Mouse (Mus musculus) adrenal gland, adult 2 months (tissue): ENCODE results near the gene Tmem237. TPM values are rescaled to one million over a fixed set of nuclear protein-coding genes. Genes with fewer than 3 reads are reported as not detected.

ENCODE experiments used
- DNase-seq: peaks from one replicate; pipeline ENCODE4 v3.0.0; 2021
- polyA plus RNA-seq: library from polyadenylated mRNA; depleted of rRNA; stranded (reverse); fragments of >200 nt; gene quantifications from 2 replicates; pipeline ENCODE4 v1.2.3, GENCODE M21; 2012; rRNA removed
- total RNA-seq, 2 experiments: library from RNA; stranded (reverse); gene quantifications; 2 replicates each; pipeline ENCODE4 v1.2.3; 2021

The Tmem237 gene
- total and polyA plus RNA-seq, 3 experiments = 2.1 to 25.8 (median 18.1) TPM

DNA sequence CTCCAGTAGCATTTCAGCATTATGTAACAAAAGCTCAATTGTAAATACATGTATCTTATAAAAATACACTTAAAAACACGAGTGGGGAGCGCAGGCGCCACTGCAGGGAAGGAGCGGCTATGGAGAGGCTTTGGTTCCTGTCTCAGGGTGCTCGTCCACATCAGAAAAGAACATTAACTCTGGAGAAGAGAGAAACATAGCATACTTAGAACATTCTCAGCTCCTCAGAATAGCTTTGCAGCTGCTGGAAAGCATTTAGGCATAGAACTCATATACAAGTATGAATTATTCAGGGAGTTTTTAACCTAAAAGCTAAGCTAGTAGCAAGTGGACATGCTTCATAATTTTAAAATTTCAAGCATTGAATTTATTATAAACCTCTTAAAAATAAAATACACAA is 19.2 kb downstream of the Tmem237 start:
- no peak for DNase-seq

DNA sequence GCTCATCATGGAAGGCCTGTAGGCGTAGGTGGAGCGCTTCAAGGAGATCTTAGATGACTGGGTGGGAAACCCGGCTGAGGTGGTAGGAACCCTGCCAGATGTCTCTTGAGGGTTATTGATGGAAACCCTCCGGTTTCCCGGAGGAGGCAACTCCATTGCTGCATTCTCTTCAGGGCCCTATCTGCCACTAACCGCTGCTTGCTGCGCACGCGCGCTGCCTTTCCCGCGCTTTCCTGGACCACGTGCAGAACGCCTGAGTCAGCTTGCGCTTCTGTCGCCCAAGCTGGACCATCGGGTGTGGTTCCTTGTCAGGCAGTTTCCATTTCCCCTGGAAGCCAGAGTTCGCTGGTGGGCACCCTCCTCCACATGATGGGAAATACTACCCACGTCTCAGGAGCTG is 25.5 kb downstream of the Tmem237 start, which contains the start of gene C2cd6:
TSS of gene C2cd6 (minus strand) at position 196 of the 400 bp plus-strand sequence.
- DNase-seq = no peak

DNA sequence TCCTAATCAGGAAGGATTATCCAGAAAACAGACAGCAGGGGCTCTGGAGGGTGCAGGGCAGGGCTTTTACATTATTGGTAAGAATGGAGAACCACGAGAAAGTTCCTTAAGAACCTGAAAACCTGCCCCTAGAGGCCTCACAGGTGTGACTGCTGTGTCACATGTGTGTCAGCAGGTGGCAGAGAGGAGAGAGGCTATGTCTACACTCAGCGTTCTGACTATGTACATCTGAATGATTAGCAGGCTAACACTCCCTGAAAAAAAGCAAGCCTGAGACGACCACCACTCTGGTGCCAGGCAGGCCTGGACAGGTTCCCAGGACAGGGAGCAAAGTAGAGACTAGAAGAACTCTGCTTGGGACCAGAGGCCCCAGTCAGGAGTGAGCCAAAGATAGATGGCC is 49.3 kb downstream of the Tmem237 start:
- DNase-seq = no peak

DNA sequence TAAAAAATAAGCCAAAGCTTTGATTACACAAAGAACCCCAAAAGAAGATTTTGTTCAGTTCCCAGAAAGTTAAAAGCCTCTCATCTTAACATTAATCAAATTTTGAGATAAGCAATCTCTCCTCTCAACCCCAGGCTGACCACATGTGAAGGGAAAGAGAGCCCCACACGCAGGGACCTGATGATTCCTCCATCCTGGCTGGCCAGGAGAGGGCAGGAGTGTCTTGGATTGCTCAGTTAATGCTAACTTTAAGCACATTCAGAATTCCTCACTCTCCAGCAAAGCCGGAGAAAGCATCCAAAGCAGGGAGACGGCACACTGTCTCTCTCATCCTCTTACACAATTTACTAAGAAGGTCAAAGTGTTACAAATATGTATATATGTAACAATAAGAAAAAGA is 52.2 kb downstream of the Tmem237 start:
- DNase-seq = peak; percentile 43

DNA sequence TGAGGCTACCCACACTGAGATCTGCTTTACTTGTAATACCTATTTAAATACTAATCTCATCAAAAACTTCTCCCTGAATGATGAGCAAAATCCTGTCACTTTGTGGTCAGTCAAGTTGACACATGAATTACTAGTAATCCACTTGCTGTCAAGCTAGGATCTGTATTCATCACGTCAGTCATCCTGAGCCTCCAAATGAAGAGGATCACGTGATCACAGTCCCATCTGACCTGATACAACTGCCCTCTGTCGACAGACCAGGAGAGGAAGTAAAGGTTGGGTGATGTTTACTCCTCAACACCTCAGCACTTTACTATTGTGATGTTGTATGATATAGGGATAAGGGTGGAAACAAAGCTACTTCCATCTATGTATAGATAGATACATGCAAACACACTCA is 56.5 kb downstream of the Tmem237 start:
- DNase-seq = no peak

DNA sequence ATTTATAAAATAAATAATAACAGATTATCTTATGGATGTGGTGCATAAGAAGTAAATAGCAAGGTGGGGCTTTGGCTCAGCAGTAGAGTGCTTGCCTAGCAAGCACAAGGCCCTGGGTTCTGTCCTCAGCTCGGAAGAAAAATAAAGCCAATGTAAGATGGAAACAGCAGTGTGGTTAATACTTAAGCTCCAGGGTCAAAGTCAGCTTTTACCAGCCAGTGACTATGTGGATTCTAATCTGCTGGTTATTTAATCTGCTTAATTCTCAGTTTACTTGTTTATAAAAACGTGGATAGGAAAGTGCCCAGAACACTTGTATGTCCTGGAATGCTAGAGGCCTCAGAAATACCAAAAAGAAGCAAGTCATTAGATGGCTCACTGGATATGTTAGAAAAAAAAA is 63.3 kb downstream of the Tmem237 start:
- DNase-seq = no peak

DNA sequence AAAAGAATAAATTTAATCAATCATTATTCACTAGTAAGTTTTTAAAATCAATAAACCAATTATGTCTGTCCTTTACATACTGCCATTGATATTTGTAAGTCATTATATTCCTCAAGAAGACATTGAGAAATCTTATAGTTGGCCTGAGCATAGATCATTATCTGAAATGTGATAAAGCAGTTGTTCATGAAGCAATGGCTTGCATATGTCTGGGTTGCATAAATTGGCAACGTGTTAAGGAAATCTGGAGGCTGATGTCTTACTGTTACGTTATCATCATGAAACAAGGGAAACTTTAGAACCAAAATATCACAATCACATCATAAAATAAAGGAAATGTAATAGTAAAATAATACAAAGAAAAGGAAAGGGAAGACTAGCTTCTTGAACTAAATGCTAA is 68.9 kb downstream of the Tmem237 start:
- DNase-seq = no peak

Other genes starting within 250 kb of the Tmem237 start
- 10 to 100 TPM; 57.0 to 68.5 TPM for gene Trak2, start 147.0 kb downstream of the Tmem237 start, total RNA-seq
- 34.4 and 37.4 TPM in 2 replicates for gene Trak2, start 147.0 kb downstream of the Tmem237 start, polyA plus RNA-seq
- gene Stradb, start 146.9 kb downstream of the Tmem237 start, total RNA-seq = 10 to 100 TPM; 25.7 to 34.7 TPM
- gene Stradb, start 146.9 kb downstream of the Tmem237 start, polyA plus RNA-seq = 13.7 and 16.6 TPM in 2 replicates
- gene C2cd6, start 25.5 kb downstream of the Tmem237 start, total RNA-seq = not detected
- not detected in 2 replicates for gene C2cd6, start 25.5 kb downstream of the Tmem237 start, polyA plus RNA-seq
- gene Mpp4, start 43.0 kb upstream of the Tmem237 start, total RNA-seq = under 1 TPM in 1 of 2 experiments, not detected in 1; 0.37 TPM
- gene Mpp4, start 43.0 kb upstream of the Tmem237 start, polyA plus RNA-seq = 0.51 and 0.62 TPM in 2 replicates
- 10 to 100 TPM; 10.1 to 13.8 TPM for gene Als2, start 116.8 kb upstream of the Tmem237 start, total RNA-seq
- 2.2 and 2.3 TPM in 2 replicates for gene Als2, start 116.8 kb upstream of the Tmem237 start, polyA plus RNA-seq
- gene Cdk15, start 136.5 kb upstream of the Tmem237 start, total RNA-seq = not detected
- gene Cdk15, start 136.5 kb upstream of the Tmem237 start, polyA plus RNA-seq = 0.11 TPM in 1 of 2 replicates, not detected in the other